Mouse (Mus musculus) cortical plate, adult 2 months (tissue): ENCODE data around the gene Zdhhc1.

ENCODE experiments used
- CTCF ChIP-seq: fragments of 200-500 bp; IDR thresholded peaks from 2 replicates; pipeline ENCODE4 v1.5.1; 2011; ENCODE audit warnings: mild to moderate bottlenecking, control low read depth, low read length; ENCODE audit not compliant: insufficient read depth; ENCODE audit errors: extremely low read depth
- POLR2A ChIP-seq: fragments of 200-500 bp; IDR thresholded peaks from 2 replicates; pipeline ENCODE4 v1.6.1; 2011; ENCODE audit warnings: mild to moderate bottlenecking, low read length, control low read depth; ENCODE audit not compliant: insufficient read depth; ENCODE audit errors: extremely low read depth

- no peak for TF ChIP-seq CTCF
- no peak for TF ChIP-seq POLR2A
Observed at GRCm38 (mm10) chr8:105533439-105533838, 36.7 kb upstream of the Zdhhc1 start.
